Mouse (Mus musculus) lung, postnatal 0 days (tissue): ENCODE results near the gene Olfr1360. TPM values are rescaled to one million over a fixed set of nuclear protein-coding genes. Genes with fewer than 3 reads are reported as not detected.
"Not testable (repeated sequence)": the region's sequence is repeated elsewhere in the genome, so short reads cannot be mapped to it uniquely, and the experiment has no call there.

ENCODE experiments used
- ATAC-seq: fragments of 200-750 bp; cut with Nextera tagmentation; 2 replicates; pipeline ENCODE4 v1.8.0; 2017; ENCODE audit warnings: moderate library complexity
- DNase-seq: peaks from one replicate; pipeline ENCODE4 v3.0.0-alpha.2; 2016; ENCODE audit warnings: low spot score
- H3K27ac ChIP-seq: fragments of 300-500 bp; sonication (generic); 2 replicates; pipeline ENCODE4 v1.5.1; 2014; ENCODE audit warnings: antibody characterized with exemption, mild to moderate bottlenecking, low read length, mixed read lengths
- H3K27me3 ChIP-seq: fragments of 300-500 bp; sonication (generic); replicated peaks from 2 replicates; pipeline ENCODE4 v1.6.1; 2014; ENCODE audit warnings: low read length, mixed read lengths; ENCODE audit not compliant: insufficient read depth
- H3K36me3 ChIP-seq: fragments of 300-500 bp; sonication (generic); 2 replicates; pipeline ENCODE4 v1.6.1; 2014; ENCODE audit warnings: low read length, mixed read lengths; ENCODE audit not compliant: insufficient read depth
- H3K4me1 ChIP-seq: fragments of 300-500 bp; sonication (generic); 2 replicates; pipeline ENCODE4 v1.6.1; 2014; ENCODE audit warnings: antibody characterized with exemption, low read depth, low read length, mixed read lengths; ENCODE audit not compliant: insufficient read depth
- H3K4me2 ChIP-seq: fragments of 300-500 bp; sonication (generic); replicated peaks from 2 replicates; pipeline ENCODE4 v1.6.1; 2014; ENCODE audit warnings: low read depth, mild to moderate bottlenecking, low read length, moderate library complexity, mixed read lengths
- H3K4me3 ChIP-seq: fragments of 300-500 bp; sonication (generic); 2 replicates; pipeline ENCODE4 v1.5.1; 2014; ENCODE audit warnings: low read depth, low read length
- H3K9ac ChIP-seq: fragments of 300-500 bp; sonication (generic); replicated peaks from 2 replicates; pipeline ENCODE4 v1.6.1; 2014; ENCODE audit warnings: low read depth, mild to moderate bottlenecking
- H3K9me3 ChIP-seq: fragments of 300-500 bp; sonication (generic); 2 replicates; pipeline ENCODE4 v1.6.1; 2016; ENCODE audit warnings: low read length, mixed read lengths
- CTCF ChIP-seq: IDR thresholded peaks from 2 replicates; pipeline ENCODE4 v1.5.1; 2016; ENCODE audit warnings: antibody characterized with exemption, mild to moderate bottlenecking
- EP300 ChIP-seq: IDR thresholded peaks from 2 replicates; pipeline ENCODE4 v1.6.1; 2016; ENCODE audit warnings: antibody characterized with exemption, mild to moderate bottlenecking, control low read depth
- WGBS: fragments of 180-500 bp; shearing (Covaris S2); extraction: QIAGEN DNeasy Blood & Tissue Kit; methylation state at CpG from one replicate; pipeline ENCODE4 v1.1.7; 2014; 5-methylcytosine and 5-hydroxymethylcytosine counted together
- polyA plus RNA-seq: library from polyadenylated mRNA; unstranded; fragments of >200 nt; fragmentation: Nextera tagmentation; extraction: Ambion mirVana; gene quantifications from 2 replicates; pipeline ENCODE4 v1.2.1, GENCODE M21; 2015

Olfr1360 gene
- polyA plus RNA-seq, 1 experiment from 2014 or later: not detected

DNA sequence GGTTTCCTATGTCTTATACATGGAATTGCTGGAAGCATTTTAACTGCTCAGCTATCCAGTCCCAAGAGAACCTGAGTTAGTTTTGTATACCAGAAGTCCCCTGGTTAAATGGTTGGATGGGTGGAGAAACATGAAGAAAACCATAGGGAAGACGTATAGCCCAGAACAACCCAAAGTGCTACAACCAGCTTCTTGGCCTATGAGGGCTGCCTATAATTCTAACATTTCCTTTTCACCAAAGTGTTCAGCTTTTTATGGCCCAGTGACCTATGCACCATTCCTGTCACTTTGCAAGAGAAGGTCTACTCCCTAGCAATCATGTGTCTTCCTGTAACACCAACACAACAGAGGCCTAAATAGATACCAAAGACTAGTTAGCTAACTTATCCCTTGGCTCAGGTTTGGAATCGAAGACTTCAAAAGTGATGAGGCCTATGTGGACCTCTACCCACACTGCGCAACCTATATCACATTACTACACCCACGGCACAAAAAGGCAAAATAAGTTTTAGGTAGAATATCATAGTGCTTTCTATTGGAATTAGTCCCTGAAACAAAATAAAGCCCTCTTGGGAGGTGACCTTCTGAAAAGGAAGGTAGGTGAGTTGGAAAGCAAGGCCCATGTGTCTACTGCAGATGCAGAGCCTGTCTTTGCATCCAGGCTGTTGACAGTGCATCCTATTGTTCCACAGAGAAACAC is 41.3 kb upstream of the Olfr1360 start:
- peaks cover 17% of the 10 kb centered on the region; the same call in 1 of the 2 replicates for H3K4me1 ChIP-seq
- DNase-seq (no peak), ATAC-seq (no peak)
- H3K27me3 ChIP-seq: no peaks in the 10 kb centered on the region
- 52% methylated on average over 4 of the region's 4 CpGs for WGBS
- H3K36me3 ChIP-seq: no peaks in the 10 kb centered on the region
- H3K4me2 ChIP-seq: peak overlapping the region; percentile 67; the same call in 1 of the 2 replicates
- H3K9ac ChIP-seq: no peak overlapping the region
- no peak for TF ChIP-seq CTCF
- TF ChIP-seq EP300: no peak
- H3K9me3 ChIP-seq: no peaks in the 10 kb centered on the region
- no peak overlapping the region for H3K27ac ChIP-seq
- H3K4me3 ChIP-seq: peak overlapping the region; percentile 26; the same call in 1 of the 2 replicates

DNA sequence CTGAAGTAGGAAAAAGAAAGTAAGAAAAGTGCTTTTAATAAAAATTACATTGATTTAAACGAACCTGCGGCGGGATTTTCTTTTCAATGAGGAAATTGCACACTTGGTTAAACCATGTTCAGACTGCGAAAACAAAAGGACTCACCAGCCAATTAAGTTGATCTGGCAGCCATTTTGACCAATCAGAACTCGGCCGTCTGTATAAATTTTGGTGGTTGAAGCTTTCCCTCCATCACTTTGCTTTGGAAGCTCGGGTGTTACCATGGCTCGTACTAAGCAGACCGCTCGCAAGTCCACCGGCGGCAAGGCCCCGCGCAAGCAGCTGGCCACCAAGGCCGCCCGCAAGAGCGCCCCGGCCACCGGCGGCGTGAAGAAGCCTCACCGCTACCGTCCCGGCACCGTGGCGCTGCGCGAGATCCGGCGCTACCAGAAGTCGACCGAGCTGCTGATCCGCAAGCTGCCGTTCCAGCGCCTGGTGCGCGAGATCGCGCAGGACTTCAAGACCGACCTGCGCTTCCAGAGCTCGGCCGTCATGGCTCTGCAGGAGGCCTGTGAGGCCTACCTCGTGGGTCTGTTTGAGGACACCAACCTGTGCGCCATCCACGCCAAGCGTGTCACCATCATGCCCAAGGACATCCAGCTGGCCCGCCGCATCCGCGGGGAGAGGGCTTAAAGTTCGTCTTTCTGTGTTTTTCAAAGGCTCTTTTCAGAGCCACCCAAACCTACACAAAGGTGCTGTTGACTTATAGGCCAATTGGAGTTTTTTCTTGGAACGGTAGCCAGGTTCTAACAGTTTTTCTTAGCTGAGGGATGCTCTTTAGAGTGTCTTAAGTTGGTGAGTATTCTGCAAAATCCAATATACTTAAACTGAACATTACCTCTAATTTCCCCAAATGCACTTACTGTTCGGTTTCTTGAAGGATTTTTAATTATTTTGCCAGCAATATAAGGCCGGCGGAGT is 40.5 kb upstream of the Olfr1360 start, which contains the start of gene Hist1h3h:
Gene Hist1h3h (plus strand): TSS at position 263 of the 961 bp plus-strand sequence.
- peak within 1 kb of the TSS; percentile 35 for H3K4me3 ChIP-seq
- ATAC-seq (peak; percentile 38), DNase-seq (peak; percentile 93)
- WGBS: under 1% methylated on average over 25 of the region's 56 CpGs
- H3K4me2 ChIP-seq: peak within 1 kb of the TSS; percentile 67
- not testable (repeated sequence) for H3K36me3 ChIP-seq, H3K9me3 ChIP-seq, H3K27me3 ChIP-seq
- H3K4me1 ChIP-seq: peaks cover 17% of the 10 kb centered on the region; the same call in 1 of the 2 replicates
- peak within 1 kb of the TSS; percentile 79 for H3K27ac ChIP-seq
- peak within 1 kb of the TSS; percentile 39 for H3K9ac ChIP-seq

DNA sequence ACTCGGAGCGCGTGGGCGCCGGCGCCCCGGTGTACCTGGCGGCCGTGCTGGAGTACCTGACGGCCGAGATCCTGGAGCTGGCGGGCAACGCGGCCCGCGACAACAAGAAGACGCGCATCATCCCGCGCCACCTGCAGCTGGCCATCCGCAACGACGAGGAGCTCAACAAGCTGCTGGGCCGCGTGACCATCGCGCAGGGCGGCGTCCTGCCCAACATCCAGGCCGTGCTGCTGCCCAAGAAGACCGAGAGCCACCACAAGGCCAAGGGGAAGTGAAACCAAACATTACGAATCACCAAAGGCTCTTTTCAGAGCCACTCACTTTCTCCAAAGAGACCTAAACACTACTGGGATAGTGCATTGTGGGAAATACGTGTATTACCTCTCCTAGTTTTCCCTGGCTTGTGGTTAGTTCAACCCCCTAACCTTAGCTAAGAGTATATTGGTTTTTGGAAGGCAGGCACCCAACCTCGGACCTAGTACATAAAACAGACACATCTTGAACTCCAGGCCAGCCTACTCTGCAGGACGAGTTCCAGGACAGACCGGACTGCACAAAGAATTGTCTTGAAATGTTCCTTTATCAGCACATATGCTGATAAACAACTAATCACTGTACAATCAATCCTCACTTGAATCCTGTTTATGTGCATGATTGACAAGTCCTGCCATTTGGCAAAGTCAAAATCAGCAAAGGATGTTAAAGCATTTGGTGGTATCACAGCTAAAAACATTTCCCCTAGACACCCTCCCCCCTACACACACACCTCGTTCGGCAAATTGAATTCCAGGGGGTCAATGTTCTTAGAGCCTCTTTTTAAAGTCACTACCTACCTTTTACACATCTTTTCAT is 39.6 kb upstream of the Olfr1360 start:
- Histone ChIP-seq H3K4me2 (peak overlapping the region; percentile 67), H3K4me1 (peaks cover 17% of the 10 kb centered on the region; the same call in 1 of the 2 replicates), H3K4me3 (peak overlapping the region; percentile 35), H3K27ac (peak overlapping the region; percentile 79), H3K9ac (peak overlapping the region; percentile 39)
- ATAC-seq: peak; percentile 30
- WGBS: 0% methylated on average over 9 of the region's 38 CpGs
- not testable (repeated sequence) for H3K9me3 ChIP-seq, H3K36me3 ChIP-seq, H3K27me3 ChIP-seq
- DNase-seq: peak; percentile 58

DNA sequence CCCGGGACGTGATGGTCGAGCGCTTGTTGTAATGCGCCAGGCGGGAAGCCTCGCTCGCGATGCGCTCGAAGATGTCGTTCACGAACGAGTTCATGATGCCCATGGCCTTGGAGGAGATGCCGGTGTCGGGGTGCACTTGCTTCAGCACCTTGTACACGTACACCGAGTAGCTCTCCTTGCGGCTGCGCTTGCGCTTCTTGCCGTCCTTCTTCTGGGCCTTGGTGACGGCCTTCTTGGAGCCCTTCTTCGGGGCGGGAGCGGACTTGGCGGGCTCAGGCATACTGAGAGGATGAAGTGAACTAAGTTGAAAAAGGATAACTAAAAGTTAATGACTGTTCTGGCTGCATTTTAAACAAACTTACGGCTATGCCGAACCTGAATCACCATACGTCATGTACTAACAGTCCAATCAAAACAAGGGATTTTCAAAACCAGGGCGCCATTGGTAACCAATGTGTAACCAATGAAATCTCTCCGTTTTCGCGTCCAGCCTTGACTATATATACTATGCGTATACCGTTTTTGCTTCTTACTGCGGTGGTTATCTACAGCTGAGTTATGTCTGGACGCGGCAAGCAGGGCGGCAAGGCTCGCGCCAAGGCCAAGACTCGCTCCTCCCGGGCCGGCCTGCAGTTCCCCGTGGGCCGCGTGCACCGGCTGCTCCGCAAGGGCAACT is 38.8 kb upstream of the Olfr1360 start, which contains the start of the genes Hist1h2bl and Hist1h2ai:
Gene Hist1h2bl (minus strand): TSS at position 280 of the 676 bp plus-strand sequence.
Gene Hist1h2ai (plus strand): TSS at position 559 of the 676 bp plus-strand sequence.
- H3K9me3 ChIP-seq, H3K36me3 ChIP-seq, H3K27me3 ChIP-seq: not testable (repeated sequence)
- WGBS: 2% methylated on average over 24 of the region's 50 CpGs
- Histone ChIP-seq H3K9ac (peak within 1 kb of the TSS; percentile 39), H3K27ac (peak within 1 kb of the TSS; percentile 79), H3K4me1 (peaks cover 17% of the 10 kb centered on the region; the same call in 1 of the 2 replicates), H3K4me2 (peak within 1 kb of the TSS; percentile 67), H3K4me3 (peak within 1 kb of the TSS; percentile 35)
- peak; percentile 51; the same call in 1 of the 2 replicates for TF ChIP-seq EP300
- peak; percentile 98 for DNase-seq
- ATAC-seq: peak; percentile 94

GRCm38 (mm10) chr13:21715131-21715863 is 38.1 kb upstream of the Olfr1360 start:
- no peaks in the 10 kb centered on the region for H3K36me3 ChIP-seq
- H3K9me3 ChIP-seq: no peaks in the 10 kb centered on the region
- under 1% methylated on average over 19 of the region's 22 CpGs for WGBS
- peak overlapping the region; percentile 67 for H3K4me2 ChIP-seq
- H3K27ac ChIP-seq: no peak overlapping the region
- H3K27me3 ChIP-seq: no peaks in the 10 kb centered on the region
- no peak for ATAC-seq
- H3K4me3 ChIP-seq: peak overlapping the region; percentile 35
- no peak for TF ChIP-seq EP300
- TF ChIP-seq CTCF: no peak
- H3K9ac ChIP-seq: no peak overlapping the region
- H3K4me1 ChIP-seq: peaks cover 17% of the 10 kb centered on the region; the same call in 1 of the 2 replicates
- DNase-seq: peak; percentile 38
